Mouse (Mus musculus) heart, postnatal 4 days (tissue): ENCODE data around the gene Pik3cb. TPM values are rescaled to one million over a fixed set of nuclear protein-coding genes. Genes with fewer than 3 reads are reported as not detected.
A peak's percentile ranks its signal among the peaks of the same experiment; 100 is the strongest.

Source experiments
- DNase-seq: peaks from one replicate; pipeline ENCODE4 v3.0.0; 2021
- total RNA-seq, 2 experiments: library from RNA; stranded (reverse); gene quantifications; 2 replicates each; pipeline ENCODE4 v1.2.3; 2021

Pik3cb gene
- total RNA-seq: 10 to 100 TPM; 11.0 to 11.6 TPM

GRCm38 (mm10) chr9:99140063-99140882 lies at the start of gene Pik3cb:
Gene Pik3cb (minus strand): TSS chr9:99140621.
- peak; percentile 99 for DNase-seq

- DNase-seq: peak; percentile 8
Measured at GRCm38 (mm10) chr9:99183043-99183670, 42.7 kb upstream of the Pik3cb start.

- no peak for DNase-seq
Measured at GRCm38 (mm10) chr9:99182121-99182520, 41.7 kb upstream of the Pik3cb start.

- peak; percentile 72 for DNase-seq
Measured at GRCm38 (mm10) chr9:99180272-99180671, 39.9 kb upstream of the Pik3cb start.

GRCm38 (mm10) chr9:99178736-99179135 lies 38.3 kb upstream of the Pik3cb start:
- no peak for DNase-seq

- DNase-seq: no peak
Measured at GRCm38 (mm10) chr9:99175774-99176173, 35.4 kb upstream of the Pik3cb start.

- no peak for DNase-seq
Measured at GRCm38 (mm10) chr9:99172811-99173210, 32.4 kb upstream of the Pik3cb start.

GRCm38 (mm10) chr9:99171186-99171585 lies 30.8 kb upstream of the Pik3cb start:
- no peak for DNase-seq

GRCm38 (mm10) chr9:99169029-99169428 lies 28.6 kb upstream of the Pik3cb start:
- DNase-seq: no peak

- no peak for DNase-seq
Measured at GRCm38 (mm10) chr9:99166946-99167345, 26.5 kb upstream of the Pik3cb start.

GRCm38 (mm10) chr9:99165956-99166355 lies 25.5 kb upstream of the Pik3cb start:
- DNase-seq: no peak

GRCm38 (mm10) chr9:99164664-99165226 lies 24.3 kb upstream of the Pik3cb start:
- DNase-seq: peak; percentile 16

GRCm38 (mm10) chr9:99164148-99164503 lies 23.7 kb upstream of the Pik3cb start:
- no peak for DNase-seq

- DNase-seq: no peak
Measured at GRCm38 (mm10) chr9:99163420-99164147, 23.2 kb upstream of the Pik3cb start.

- no peak for DNase-seq
Measured at GRCm38 (mm10) chr9:99162839-99163238, 22.4 kb upstream of the Pik3cb start.

- no peak for DNase-seq
Measured at GRCm38 (mm10) chr9:99160780-99161179, 20.4 kb upstream of the Pik3cb start.

- DNase-seq: no peak
Measured at GRCm38 (mm10) chr9:99159932-99160331, 19.5 kb upstream of the Pik3cb start.

GRCm38 (mm10) chr9:99158708-99159107 lies 18.3 kb upstream of the Pik3cb start:
- no peak for DNase-seq

GRCm38 (mm10) chr9:99158203-99158632 lies 17.8 kb upstream of the Pik3cb start:
- DNase-seq: no peak

GRCm38 (mm10) chr9:99153655-99154054 lies 13.2 kb upstream of the Pik3cb start:
- DNase-seq: peak; percentile 72

GRCm38 (mm10) chr9:99152699-99153490 lies 12.5 kb upstream of the Pik3cb start:
- DNase-seq: no peak
